Mouse (Mus musculus) left cerebral cortex, postnatal 25 days (tissue): Measurements from ENCODE around the gene Usp2. TPM values are rescaled to one million over a fixed set of nuclear protein-coding genes. Genes with fewer than 3 reads are reported as not detected.
"Not testable (repeated sequence)": the region's sequence is repeated elsewhere in the genome, so short reads cannot be mapped to it uniquely, and the experiment has no call there.

Source experiments
- DNase-seq, 2 experiments: peaks; one replicate each; pipeline ENCODE4 v3.0.0; 2022; ENCODE audit warnings: low spot score in 2 of 2, mixed read lengths in 1 of 2
- intact Hi-C: fragments of 180-260 bp; cut with DNase I; formaldehyde crosslinking; loops from one replicate; pipeline ENCODE4 v1.15.1; 2025
- total RNA-seq, 2 experiments: library from RNA; stranded (reverse); gene quantifications; 2 replicates each; pipeline ENCODE4 v1.2.3; 2021

Usp2 gene
- total RNA-seq, 2 experiments from 2014 or later = 72.3 to 106 TPM

- intact Hi-C loops = loop anchor here (2.0 to 5.0 kb wide), 2 partner anchors 37 to 122 kb away; no protein-coding TSS in a partner anchor
- peak; percentile 72 to 74 for DNase-seq
These were observed 42.7 kb downstream of the Usp2 start for GRCm38 (mm10) chr9:44109360-44110095.

DNA sequence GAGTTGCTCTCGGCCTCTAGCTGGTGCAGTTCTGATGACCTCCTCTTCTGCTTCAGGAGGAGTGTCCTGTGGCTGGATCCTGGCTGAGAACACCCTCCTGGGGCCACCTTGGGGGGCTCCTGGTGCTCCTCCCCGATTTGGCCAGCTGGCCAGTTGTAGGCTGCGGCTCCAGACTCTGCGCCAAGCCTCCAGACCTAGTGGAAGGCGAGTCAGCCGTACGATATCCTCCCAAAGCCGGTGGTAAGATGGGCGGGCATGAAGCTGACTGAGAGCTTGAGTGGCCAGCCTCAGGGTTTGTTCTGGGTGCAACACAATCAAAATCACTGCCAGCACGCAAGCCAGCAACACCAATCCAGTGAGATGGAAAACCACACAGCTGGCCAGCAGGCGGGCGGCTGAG, 45.1 kb downstream of the Usp2 start:
- intact Hi-C loops, DNase-seq: not testable (repeated sequence)

GRCm38 (mm10) chr9:44113105-44113789, 46.4 kb downstream of the Usp2 start, which contains the start of the genes Gm49380 and Rnf26:
TSS of gene Gm49380 (minus strand) at chr9:44113500.
TSS of gene Rnf26 (minus strand) at chr9:44113517.
- intact Hi-C loops = no loop called here

DNA sequence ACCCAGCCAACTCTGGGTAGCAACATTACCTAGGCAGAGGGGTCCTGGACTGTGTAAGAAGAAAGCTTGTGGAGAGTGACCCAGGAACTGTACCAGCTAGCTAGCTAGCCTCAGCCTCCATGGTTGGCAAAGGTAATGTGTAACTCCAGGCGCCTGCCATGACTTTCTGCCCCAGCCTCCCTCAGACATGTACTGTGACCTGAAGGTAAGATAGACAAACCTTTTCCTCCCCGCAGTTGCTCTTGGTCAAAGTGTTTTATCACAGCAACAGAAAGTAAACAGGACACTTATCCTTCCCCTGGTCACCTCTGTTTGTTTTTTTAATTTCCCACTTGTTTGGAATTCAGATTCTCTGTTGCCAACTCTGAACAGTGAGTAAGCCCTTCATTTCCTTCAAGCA, 47.6 kb downstream of the Usp2 start:
- DNase-seq = no peak
- intact Hi-C loops = no loop called here

More at GRCm38 (mm10) chr9:44113105-44113789, 46.4 kb downstream of the Usp2 start, which contains the start of the genes Gm49380 and Rnf26:
- DNase-seq = peak; percentile 96 to 99

GRCm38 (mm10) chr9:44115599-44115998, 48.8 kb downstream of the Usp2 start:
- intact Hi-C loops = no loop called here
- no peak for DNase-seq

DNA sequence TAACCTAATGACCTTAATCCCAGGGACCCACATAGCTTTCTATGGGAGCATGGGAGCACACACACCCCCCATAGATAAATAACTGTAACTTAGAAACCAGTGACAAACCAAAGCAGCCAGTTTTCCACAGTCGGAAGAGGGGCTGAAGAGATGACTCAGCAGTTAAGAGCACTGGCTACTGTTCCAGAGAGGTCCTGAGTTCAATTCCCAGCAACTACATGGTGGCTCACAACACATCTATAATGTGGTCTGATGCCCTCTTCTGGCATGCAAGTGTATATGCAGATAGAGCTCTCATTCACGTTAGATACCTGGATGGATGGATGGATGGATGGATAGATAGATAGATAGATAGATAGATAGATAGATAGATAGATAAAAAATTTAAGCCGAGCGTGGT, 49.4 kb downstream of the Usp2 start:
- DNase-seq = no peak
- intact Hi-C loops = no loop called here

DNA sequence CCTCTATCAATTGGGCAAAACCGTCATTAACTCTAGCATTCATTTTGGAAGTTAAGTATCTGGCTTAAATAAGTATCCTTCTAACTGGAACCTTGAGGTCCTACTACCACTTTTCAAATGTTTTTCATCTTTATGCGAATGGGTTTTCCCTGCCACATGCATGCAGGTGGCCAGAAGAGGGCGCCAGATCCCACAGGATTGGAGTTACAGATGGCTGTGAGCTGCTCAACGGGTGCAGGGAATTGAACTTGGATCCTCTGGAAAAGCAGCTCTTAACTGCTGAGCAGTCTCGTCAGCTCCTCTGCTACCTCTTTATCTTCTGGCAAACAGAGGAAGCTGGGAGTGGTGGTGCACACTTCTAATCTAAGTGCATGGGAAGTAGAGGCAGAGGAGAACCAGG, 52.2 kb downstream of the Usp2 start:
- no peak for DNase-seq
- intact Hi-C loops = no loop called here

- intact Hi-C loops = loop anchor here (5.0 kb wide), 1 partner anchor 133 kb away; no protein-coding TSS in a partner anchor
- peak in 1 of 2 experiments; percentile 57 for DNase-seq
These were observed 53.2 kb downstream of the Usp2 start for GRCm38 (mm10) chr9:44119948-44120465.

- intact Hi-C loops = loop anchor here (5.0 kb wide), 1 partner anchor 137 kb away; no protein-coding TSS in a partner anchor
- DNase-seq = no peak
These were observed 57.5 kb downstream of the Usp2 start for GRCm38 (mm10) chr9:44124317-44124716.

DNA sequence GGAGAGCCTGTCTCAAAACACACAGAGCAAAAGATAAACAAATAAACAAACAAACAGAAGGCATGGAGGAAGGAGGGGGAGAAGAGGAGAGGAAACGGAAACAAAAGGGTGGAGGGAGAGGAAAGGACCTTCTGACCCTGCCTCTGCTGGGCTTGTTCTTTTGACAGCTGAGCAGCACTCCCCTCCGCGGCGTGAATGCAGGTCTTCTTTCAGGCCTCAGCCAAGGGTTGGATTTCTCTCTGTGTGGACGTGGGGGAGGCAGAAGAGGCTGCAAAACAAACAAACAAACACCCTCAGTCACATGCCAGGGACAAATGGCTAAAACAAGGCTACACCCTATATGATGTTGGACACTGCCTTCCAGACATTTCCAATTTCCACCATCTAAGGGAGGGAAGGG, 58.2 kb downstream of the Usp2 start:
- DNase-seq = no peak
- intact Hi-C loops = loop anchor here (5.0 kb wide), 1 partner anchor 267 kb away; no protein-coding TSS in a partner anchor

DNA sequence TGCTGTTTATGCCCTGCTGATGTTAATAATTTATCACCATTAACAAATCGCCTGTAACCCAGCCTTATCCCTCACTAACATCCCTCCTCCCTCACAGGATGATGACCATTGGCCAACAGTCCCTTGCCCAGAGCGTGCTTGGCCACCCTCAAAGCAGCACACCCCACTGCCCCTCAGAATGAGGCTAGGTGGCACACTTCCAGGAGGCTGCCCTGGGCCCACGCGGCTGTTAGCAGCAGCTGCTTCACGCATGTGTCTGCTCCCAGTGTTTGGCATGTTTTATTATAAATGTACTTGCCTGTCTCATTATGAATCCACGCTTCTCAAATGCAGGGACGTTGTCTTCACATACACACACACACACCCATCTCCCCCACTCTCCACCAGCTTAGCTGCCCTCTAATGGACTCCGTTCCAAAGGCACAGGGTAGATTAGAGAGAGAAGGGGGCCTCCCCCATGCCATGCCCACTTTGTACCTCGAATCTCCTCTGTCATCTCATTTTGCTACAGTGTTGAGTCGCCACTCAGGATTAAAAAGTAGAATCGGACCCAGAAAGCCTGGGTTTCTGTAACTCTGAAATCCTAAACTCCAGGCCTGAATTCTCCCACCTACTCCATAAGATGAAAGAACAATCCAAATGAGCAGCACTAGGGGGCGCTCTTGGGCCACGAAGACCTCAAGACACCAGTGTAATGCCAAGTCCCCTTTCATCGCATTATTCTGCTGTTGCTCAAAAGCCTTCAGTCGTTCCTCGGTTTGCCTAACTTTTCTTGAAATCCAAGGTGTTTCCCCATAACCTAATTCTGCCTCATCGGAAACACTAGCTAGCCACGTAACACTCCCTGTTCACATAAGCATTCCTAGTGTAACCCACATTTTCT, 59.0 kb downstream of the Usp2 start:
- peak; percentile 89 to 93 for DNase-seq
- intact Hi-C loops = loop anchor here (1.0 to 5.0 kb wide), 2 partner anchors 109 to 267 kb away; partner anchors contain the start of gene Cbl

DNA sequence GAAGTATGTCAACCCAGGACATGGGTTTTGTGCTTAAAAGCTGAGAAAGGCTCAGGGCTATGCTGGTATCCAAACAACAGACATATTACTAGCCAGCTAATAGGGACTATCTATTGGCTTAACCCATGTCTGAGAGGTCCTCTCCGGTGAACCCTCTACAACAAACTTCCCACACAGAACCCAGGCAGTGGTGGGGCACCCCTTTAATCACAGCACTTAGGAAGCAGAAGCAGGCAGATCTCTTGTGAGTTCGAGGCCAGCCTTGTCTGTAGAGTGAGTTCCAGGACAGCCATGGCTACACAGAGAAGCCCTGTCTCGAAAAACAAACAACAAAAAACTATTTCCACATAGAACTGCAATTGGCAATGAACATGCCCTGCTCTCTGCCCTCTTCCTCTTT, 59.9 kb downstream of the Usp2 start:
- intact Hi-C loops = loop anchor here (1.0 to 5.0 kb wide), 2 partner anchors 108 to 266 kb away; partner anchors contain the start of gene Cbl

DNA sequence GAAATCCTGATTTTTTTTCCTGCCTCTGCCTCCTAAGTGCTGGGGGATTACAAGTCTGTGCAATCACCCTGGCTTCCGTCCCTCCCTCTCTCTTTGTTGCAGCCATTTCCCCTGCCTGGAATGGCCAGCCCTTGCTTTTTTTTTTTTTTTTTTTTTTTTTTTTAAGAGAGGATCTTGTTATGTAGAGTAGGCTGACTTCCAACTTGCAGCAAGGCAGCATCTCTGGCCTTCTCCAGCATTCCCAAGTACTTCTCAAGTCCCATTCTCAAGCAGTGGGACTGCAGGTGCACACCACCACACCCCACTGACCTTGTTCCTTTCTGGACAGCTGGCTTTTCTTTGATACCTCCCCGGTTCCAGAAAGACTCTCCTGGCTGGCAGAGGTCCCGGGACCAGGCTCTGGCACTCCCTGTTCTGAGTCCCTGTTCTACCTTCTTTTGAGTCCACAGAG, 60.6 kb downstream of the Usp2 start:
- DNase-seq = no peak
- intact Hi-C loops = loop anchor here (5.0 kb wide), 1 partner anchor 265 kb away; no protein-coding TSS in a partner anchor

More for the DNA sequence above, 59.9 kb downstream of the Usp2 start:
- no peak for DNase-seq

GRCm38 (mm10) chr9:44129633-44130032, 62.8 kb downstream of the Usp2 start:
- no peak for DNase-seq
- intact Hi-C loops = loop anchor here (5.0 kb wide), 2 partner anchors 118 to 263 kb away; no protein-coding TSS in a partner anchor

DNA sequence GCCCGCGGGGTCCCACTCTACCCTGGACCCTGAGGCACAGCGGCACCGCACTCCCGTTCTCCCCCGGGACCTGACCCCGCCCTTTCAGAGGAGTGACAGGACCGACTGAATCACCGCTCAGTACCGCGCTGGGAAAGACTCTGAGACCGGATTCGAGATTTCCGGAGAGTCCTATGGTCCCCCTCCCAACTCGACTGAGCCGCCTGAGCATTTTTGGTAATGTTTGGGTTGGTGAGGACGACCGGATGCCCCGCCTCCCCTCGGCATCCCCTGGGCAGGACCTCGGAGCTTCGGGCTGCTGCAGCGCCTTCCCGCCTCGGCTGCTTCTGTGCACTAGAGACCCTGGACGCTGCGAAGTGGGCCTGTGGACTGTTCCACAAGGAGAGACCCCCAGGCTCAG, 63.2 kb downstream of the Usp2 start:
- intact Hi-C loops = loop anchor here (5.0 kb wide), 1 partner anchor 117 kb away; no protein-coding TSS in a partner anchor
- no peak for DNase-seq

DNA sequence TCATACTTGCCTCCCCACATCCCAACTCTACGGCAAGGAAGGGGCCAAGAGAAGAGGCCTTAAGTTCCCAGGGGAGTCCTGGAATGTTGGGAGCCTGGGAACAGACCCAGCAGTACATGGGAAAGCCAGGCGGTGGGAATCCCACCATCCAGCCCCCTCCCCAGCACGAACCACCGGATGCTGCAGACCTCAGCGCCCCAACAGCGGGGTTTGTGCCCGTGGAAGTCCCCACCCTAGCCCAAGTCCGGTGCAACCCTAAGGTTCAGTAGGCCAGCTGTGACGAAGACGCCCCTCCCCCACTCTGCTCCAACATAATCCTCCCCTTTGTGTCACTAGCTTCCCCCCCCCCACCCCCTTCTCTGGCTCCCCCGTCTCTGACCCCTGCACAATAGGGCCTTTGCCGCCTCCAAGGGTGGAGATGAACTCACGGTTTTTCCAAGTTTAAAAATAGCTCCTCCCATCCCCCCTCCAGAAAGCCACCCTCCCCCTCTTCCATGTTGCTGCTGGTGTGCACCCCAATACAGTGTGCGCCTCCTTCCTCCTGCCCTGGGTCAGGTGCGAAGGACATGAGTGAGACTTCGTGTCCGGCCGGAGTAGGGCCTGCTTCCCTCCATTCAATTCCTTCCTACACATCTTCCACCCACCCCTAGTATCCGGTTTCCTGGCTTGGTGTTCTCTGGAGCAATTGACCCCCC, 63.9 kb downstream of the Usp2 start:
- no peak for DNase-seq
- intact Hi-C loops = loop anchor here (5.0 kb wide), 1 partner anchor 117 kb away; no protein-coding TSS in a partner anchor

DNA sequence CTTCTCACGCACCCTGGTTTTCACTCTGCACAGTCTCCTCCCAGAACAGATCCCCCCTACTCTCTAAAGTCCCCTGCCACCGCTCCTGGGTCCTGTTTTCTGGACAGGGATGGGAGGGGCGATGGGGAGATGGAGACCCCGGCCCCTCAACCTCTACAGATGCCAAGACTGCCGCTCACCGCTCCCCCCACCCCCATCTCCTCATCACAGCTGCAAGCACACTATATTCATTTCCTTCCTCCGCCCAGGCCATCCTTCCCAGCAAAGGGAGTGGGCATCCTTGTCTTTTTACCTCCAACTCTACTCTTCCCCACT, 64.4 kb downstream of the Usp2 start:
- intact Hi-C loops = loop anchor here (5.0 kb wide), 1 partner anchor 116 kb away; no protein-coding TSS in a partner anchor
- no peak for DNase-seq

GRCm38 (mm10) chr9:44132200-44132599, 65.4 kb downstream of the Usp2 start:
- intact Hi-C loops = loop anchor here (5.0 kb wide), 1 partner anchor 115 kb away; no protein-coding TSS in a partner anchor

More at GRCm38 (mm10) chr9:44132200-44132599, 65.4 kb downstream of the Usp2 start:
- no peak for DNase-seq
